29 mouse cellular contexts compared by ENCODE assay signal in the genomic region with DNA sequence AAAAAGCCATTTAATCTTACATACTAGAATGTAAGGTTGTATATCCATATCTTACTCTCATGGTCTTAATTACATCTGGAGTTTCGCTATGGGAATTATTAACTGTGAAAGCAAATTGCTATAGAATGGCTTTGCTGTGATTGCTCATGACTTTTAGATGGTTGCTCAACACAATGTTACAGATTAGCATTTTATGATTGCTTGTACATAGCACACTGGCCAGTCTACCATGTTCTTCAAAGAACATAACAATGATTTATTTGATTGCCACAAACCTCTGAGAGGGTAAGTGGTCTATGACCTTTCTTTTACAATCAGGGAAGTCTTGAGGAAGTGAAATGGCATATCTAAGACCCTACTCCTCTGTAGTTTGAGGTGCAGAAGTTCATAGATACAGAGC. TPM values are rescaled to one million over a fixed set of nuclear protein-coding genes. Genes with fewer than 3 reads are reported as not detected.
"Had no signal": no experiment of that assay in that cellular context is flagged by ENCODE, and none has a peak within 500 bp of the region (broad histone marks: within the 10 kb centered on the region; RNA-seq: fewer than 3 reads in every experiment).

No protein-coding gene starts in this region.

- H3K4me2 ChIP-seq: embryonic facial prominence, embryonic 12.5 days; embryonic facial prominence, embryonic 13.5 days; embryonic facial prominence, embryonic 15.5 days; forebrain, embryonic 12.5 days; forebrain, embryonic 13.5 days; forebrain, embryonic 15.5 days had no signal

- H3K4me3 ChIP-seq: embryonic facial prominence, embryonic 10.5 days; embryonic facial prominence, embryonic 12.5 days; embryonic facial prominence, embryonic 13.5 days; embryonic facial prominence, embryonic 15.5 days; erythroblast, embryonic 14.5 days; forebrain, embryonic 10.5 days; forebrain, embryonic 12.5 days; forebrain, embryonic 13.5 days; forebrain, embryonic 15.5 days; gastrocnemius, adult 2 months; heart, adult 2 months had no signal

- H3K4me1 ChIP-seq: embryonic facial prominence, embryonic 10.5 days; embryonic facial prominence, embryonic 12.5 days; embryonic facial prominence, embryonic 13.5 days; embryonic facial prominence, embryonic 15.5 days; forebrain, embryonic 10.5 days; forebrain, embryonic 12.5 days; forebrain, embryonic 13.5 days; forebrain, embryonic 15.5 days had no signal

- H3K27ac ChIP-seq: embryonic facial prominence, embryonic 10.5 days; embryonic facial prominence, embryonic 12.5 days; embryonic facial prominence, embryonic 13.5 days; embryonic facial prominence, embryonic 15.5 days; forebrain, embryonic 10.5 days; forebrain, embryonic 12.5 days; forebrain, embryonic 13.5 days; forebrain, embryonic 15.5 days; gastrocnemius, adult 2 months; heart, adult 2 months had no signal

- H3K36me3 ChIP-seq: embryonic facial prominence, embryonic 10.5 days; embryonic facial prominence, embryonic 12.5 days; embryonic facial prominence, embryonic 13.5 days; embryonic facial prominence, embryonic 15.5 days; forebrain, embryonic 10.5 days; forebrain, embryonic 12.5 days; forebrain, embryonic 15.5 days had no signal

- H3K9ac ChIP-seq: embryonic facial prominence, embryonic 12.5 days; embryonic facial prominence, embryonic 13.5 days; embryonic facial prominence, embryonic 15.5 days; forebrain, embryonic 12.5 days; forebrain, embryonic 13.5 days; forebrain, embryonic 15.5 days; forebrain, postnatal 0 days had no signal

- H3K9me3 ChIP-seq: embryonic facial prominence, embryonic 10.5 days; embryonic facial prominence, embryonic 12.5 days; embryonic facial prominence, embryonic 13.5 days; embryonic facial prominence, embryonic 15.5 days; forebrain, embryonic 10.5 days; forebrain, embryonic 12.5 days; forebrain, embryonic 13.5 days; forebrain, embryonic 15.5 days had no signal

- DNase-seq: cerebellum, adult 2 months; cerebellum, adult 8-10 months; cerebellum, adult 9-10 months; cerebellum, adult 9-11 months; cerebellum, postnatal 10 days; cerebellum, postnatal 14 days; cerebellum, postnatal 25 days; cerebellum, postnatal 36 days; embryo, embryonic 11 days; forebrain, postnatal 0 days; gastrocnemius, adult 2 months; gastrocnemius, postnatal 10 days; gastrocnemius, postnatal 14 days; gastrocnemius, postnatal 25 days; gastrocnemius, postnatal 36 days; heart, adult 11 months; heart, adult 18-20 months; heart, adult 2 months had no signal

- ATAC-seq: forebrain, embryonic 13.5 days; forebrain, embryonic 14.5 days; forebrain, embryonic 15.5 days; forebrain, embryonic 16.5 days; forebrain, postnatal 0 days had no signal

RNA-seq across cellular contexts. Expression of gene Col4a6, which starts 25.9 kb away (rescaled TPM):
- polyA plus RNA-seq: erythroblast, embryonic 14.5 days had no signal

RNA-seq across cellular contexts. Expression of gene Col4a5, which starts 27.2 kb away (rescaled TPM):
- polyA plus RNA-seq: erythroblast, embryonic 14.5 days had no signal
